Mouse (Mus musculus) cerebellum, adult 18-20 months (tissue): ENCODE results near the gene Rps6kl1.

Experiments
- DNase-seq, 2 experiments: peaks; one replicate each; pipeline ENCODE4 v3.0.0; 2021

Gene Rps6kl1

DNA sequence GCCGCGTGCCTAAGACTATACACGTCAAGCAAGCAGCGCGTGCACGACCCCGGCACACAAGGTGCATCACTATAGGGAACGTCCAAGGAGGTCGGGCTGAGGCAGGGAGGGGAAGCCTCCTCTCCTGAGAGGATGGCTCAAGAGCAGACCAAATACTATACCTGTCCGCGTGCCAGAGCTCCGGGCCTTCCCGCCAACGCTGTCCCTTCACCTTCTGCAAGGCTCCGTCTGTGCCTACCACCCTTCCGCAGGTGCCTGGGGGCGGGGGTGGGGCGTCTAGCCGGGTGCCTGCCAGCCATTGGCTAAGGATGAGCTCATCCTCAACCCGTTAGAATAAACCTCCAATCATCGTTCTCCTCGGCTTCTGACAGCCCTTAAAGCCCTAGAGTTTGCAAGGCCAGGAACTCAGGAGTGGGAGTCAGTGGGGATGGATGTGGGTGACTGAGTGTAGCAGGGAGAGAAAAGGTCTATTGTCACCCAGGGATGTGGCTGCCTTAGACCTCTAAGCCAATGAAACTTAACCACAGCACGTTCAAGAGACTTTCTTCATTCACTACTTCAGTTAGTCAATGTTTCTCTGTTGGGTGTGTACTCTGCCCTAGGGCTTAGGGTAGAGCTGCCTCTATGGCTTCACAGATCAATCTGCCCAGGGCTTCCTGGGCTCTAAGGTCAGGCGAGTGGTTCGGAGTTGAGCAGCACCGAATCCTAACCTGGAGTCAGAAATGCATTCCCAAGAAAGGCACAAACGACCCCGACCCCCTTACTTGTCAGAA lies at the start of gene Rps6kl1:
Rps6kl1 (minus strand) TSS at position 263 of the 773 bp plus-strand sequence.
- DNase-seq = peak; percentile 88 to 92

DNA sequence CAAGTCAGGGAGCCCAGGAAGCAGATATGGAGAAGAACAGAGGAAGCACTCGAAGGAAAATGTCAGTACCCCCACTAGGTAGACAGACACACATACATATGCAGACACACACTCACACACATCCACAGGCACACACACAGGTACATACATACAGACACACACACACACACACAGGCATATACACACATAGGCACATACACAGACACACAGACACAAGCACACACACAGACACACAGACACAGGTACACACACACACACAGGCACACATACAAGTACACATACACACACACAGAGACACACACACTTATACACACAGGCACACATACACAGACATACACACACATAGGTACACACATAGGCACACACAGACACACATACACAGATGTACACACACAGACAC lies 48.9 kb upstream of the Rps6kl1 start:
- no peak for DNase-seq

DNA sequence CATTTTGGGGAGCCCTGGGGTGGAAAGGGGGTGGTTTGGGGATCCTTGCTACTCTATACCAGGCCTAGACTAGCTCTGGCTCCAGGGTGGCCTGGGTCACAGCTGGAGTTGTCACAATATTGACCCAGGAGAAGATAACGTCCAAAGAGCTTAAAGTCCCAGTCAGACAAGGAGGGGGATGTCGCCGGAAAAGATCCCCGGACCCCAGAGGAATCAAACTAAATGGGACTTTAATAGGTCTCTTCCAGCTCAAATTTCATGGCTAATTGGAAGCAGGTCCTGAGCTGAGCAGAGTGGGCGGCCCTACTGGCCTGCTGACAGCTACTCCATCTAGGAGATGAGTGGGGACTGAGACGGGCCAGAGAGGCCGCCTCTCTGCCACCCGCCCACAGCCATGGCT lies 46.9 kb upstream of the Rps6kl1 start:
- no peak for DNase-seq

DNA sequence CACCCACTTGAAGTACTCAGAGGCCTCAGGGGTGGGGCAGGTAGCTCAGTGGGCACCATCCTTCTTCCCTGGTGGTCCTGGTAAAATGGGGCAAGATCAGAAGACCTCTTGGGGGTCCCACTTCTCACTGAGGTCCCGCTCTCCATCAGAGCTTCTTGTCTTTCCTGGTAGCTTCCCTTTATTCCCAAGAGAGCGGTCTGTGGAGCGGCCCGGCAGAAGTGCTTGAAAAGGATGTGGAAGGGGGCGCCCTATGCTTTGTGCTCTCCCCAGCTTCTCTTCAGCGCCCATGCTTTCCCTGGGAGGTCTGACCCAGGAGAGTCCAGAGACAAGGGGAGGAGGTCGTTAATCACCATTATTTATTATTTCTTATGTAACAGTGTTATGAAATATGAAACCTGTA lies 46.3 kb upstream of the Rps6kl1 start:
- DNase-seq = no peak

DNA sequence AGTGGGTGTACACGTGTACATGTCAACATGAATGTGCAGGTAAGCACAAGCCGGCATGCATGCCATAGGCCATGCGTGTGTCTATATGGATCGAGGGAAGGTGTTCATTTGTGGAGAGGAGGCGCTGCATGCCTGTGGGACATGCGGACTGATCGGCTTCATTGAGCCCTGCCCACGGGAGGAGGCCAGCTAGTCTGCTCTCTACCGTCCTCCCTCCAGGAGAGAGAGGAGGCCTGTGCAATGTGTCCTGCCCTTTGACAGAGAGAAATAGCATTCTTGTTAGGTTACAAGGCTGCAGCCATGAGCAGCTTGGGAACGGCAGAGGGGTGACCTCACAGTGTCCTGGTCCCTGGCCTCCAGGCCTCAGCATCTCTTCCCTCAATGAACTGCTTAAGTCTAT lies 45.1 kb upstream of the Rps6kl1 start:
- DNase-seq = no peak

DNA sequence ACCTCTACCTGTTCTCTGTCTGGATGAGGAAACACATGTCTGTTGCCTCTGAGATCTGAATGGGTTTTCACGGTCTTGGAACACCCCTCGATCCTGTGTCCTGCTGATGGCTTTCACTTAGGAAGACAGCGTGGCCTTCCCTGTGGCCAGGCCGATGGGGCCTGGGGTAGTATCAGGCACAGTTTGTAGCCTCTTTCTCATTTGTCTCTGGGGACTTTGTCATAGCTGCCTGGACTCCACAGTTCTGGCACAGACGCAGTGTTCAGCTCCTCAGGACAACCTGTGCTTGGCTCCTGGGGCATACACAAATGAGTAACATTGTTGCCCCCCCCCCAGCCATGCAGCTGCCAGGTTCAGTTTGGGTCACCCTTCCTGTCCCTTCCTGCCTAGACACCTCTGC lies 44.0 kb upstream of the Rps6kl1 start:
- DNase-seq = no peak

DNA sequence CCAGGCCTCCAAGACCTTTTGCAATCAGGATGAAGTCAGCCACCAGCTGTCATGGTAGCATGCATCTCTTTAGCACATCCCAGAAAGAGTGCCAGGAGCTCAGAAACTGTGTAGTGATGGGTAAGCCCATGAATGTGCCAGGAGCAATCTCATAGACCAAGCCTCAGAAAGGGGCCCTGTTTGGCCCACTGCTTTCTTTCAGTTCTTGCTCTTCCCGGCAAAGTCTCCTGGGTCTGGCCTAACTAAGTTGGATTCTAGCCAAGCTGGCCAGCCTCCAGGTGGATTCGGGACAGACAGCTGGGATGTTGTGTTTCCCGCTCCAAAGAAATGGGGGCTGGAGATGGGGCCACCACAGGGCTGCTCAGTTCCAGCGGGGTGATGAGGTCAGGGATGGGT lies 43.6 kb upstream of the Rps6kl1 start:
- DNase-seq = peak in 1 of 2 experiments; percentile 25

DNA sequence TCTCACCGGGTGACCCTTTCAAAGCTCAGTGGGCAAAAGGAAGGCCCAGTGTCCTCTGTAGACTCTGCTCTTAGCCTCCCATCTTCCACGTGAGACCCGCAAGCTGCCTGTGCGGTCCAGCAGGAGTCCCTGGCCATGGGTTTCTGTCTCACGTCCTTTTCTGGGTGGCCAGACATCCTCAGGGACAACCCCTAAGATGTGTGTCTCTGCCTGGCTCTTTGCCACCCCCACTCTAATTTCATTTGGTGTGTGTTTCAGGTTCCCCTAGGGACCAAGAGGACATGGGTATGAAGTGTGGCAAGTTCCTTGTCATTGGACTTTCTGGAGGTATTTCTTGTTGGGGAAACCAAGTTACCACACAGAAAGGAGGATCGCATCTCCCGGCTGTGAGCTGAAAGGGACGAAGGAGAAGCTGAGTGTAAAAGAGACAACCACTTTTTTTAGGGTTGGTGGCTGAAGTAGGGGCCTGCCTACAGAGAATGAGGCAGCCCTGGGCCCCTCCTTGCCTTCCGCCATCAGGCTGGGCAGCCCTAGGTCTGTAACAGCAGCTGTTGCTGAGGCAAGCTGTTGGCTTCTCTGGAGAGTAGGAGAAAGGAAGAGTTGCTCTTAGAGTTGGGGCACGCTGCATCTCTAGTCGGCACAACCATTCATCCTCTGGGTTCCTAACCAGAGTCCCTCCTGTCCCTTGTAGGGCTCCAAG lies 43.0 kb upstream of the Rps6kl1 start:
- DNase-seq = no peak

DNA sequence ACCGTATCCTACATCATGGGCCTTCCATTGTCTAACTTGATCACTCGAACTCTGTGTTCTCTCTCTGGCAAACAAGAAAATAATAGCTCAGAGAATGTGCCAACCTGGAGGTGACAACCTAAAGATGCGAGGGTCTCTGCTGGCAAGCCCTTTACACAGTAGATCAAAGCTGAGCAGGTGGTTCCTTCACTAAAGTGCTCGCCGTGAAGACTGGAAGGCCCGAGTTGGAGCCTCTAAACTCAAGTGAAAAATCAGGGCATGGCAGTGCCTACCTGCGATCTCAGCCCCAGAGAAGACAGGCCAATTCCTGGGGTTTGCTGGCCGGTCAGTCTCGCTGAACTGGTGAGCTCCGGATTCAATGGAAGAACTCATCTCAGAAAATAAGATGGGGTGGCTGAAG lies 42.1 kb upstream of the Rps6kl1 start:
- DNase-seq = no peak

DNA sequence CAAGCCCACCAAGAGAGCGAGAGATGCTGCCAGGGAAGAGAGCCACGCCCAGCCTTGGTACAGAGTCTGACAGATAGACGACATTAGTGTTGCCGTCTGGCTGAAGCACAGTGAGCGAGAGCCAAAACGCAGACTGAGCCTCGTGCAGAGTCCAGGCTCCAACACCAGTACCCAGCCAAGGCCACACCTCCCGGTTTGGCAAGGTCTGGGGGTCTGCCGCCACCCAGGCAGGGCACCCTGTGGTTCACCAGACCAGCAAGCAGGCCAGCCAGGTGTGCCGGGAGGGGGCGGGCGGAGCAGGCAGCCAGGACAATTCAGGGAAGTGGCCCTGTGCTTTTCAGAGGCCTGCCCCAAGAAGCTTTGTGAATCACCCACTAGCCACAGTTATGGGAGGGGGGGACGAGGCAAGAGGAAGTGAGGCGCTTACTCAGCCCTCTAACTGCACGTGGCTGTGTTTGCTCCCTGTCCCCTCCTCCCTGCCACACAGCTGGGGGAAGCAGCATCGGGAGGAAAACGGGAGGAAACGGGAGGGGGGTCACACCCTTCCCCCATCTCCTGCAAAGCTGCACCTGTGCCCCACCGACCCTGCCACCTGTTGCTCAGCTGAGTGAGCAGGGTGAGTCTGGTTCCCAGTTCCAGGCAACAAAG lies 41.5 kb upstream of the Rps6kl1 start:
- no peak for DNase-seq

DNA sequence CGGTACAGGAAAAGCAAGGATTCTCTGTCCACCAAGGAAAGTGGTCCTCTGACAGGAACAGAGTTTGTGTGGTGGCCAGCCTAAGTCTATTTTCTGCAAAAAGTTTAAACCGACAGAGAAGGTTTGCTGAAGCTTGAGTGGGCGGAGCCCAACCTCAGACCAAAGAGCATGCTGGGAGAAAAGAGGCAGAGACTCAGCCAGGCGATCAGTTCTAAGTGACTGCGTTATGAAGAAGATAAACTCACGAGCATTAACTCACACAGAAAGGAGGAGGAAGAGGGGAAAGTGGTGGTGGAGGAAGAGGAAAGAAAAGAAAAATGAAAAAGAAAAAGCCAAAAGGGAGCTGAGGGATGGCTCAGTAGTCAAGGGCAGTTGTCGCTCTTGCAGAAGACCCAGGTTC lies 39.2 kb upstream of the Rps6kl1 start:
- DNase-seq = no peak

DNA sequence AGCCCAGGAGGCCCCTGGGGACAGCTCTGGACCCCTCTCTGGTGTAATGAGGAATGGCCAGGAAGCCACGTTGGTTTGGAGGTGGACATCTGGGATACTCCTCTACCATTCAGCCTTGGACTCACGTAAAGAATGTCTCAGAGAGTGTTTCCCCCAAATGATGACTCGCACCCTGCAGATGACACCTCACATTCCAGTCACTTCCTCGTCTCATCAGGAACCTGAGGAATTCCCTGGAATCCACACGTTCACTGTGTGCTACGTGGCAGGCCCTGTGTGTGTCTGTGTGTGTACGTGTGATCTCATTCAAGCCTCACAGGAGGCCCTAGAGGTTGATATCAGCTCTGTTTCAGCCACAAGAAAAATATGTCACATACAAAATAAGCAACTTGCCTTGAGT lies 35.3 kb upstream of the Rps6kl1 start:
- DNase-seq = no peak

DNA sequence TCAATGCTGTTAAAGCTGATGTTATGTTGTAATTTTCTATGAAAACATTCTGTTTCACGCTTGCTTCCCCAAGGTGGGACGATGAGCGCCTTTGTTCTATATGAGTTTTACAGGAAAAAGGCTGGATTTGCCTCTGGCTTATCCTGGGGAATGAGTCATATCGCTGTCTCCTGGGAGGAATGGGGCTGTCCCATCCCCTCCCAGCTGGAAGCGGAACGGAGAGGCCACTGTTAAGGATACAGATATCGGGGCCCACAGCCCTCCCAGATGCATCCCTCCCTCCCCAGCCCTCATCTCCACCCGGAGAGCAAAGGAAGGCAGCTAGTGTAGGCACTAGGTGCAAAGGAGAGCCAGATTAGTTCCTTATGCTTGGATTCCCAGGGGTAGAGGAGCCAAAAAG lies 34.7 kb upstream of the Rps6kl1 start:
- no peak for DNase-seq

DNA sequence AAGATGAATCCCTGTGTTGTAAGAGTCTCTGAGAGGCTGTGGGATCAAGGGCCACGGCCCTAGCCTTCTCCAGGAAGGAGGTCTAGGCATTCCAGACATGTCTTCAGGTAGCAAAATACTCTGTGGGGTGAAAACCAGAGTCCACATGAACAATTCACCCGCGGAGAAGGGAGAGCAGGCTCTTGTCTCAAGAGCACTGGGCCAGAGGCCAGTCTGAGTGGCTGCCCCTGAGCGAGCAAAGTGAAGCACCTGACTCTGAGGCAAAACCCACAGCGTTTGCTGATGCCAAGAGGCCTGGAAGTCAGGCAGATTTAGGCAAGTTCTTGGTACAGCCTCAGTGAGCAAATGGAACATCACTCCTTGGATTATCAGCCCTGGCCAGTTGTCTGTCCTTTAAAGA lies 33.1 kb upstream of the Rps6kl1 start:
- DNase-seq = no peak

DNA sequence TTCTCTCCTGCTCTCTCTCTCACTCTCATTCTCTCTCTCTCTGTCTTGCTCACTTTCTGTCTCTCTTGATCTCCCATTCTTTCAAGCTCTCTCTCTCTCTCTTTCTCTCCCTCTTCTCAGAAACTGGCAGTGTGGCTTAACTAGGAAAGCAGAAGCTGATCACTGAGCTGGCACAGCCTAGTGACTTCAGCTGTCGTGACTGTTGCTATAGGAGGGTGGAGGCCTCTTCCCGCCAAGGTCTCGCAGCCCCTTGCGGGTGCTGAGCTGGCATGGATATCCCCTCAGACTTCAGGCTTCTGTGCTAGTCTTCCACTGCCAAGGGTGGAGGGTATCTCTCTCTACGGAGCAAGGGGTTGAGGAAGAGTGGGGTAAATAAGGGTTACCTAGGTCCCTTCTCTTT lies 31.8 kb upstream of the Rps6kl1 start:
- no peak for DNase-seq

DNA sequence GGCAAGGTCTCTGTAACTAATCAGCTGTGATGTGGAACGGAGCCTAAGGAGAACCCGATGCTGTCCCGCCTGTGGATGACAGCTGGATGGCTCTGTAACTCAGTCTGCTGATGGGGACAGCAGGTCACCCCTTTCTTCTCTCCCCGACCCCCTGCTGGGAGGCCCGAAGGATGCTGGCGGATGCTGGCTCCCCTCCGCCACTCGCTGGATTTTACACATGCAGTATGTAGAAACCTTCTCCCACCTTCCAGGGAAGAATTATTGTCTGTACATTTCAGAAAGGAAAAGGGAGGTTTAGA lies 31.2 kb upstream of the Rps6kl1 start:
- DNase-seq = no peak

DNA sequence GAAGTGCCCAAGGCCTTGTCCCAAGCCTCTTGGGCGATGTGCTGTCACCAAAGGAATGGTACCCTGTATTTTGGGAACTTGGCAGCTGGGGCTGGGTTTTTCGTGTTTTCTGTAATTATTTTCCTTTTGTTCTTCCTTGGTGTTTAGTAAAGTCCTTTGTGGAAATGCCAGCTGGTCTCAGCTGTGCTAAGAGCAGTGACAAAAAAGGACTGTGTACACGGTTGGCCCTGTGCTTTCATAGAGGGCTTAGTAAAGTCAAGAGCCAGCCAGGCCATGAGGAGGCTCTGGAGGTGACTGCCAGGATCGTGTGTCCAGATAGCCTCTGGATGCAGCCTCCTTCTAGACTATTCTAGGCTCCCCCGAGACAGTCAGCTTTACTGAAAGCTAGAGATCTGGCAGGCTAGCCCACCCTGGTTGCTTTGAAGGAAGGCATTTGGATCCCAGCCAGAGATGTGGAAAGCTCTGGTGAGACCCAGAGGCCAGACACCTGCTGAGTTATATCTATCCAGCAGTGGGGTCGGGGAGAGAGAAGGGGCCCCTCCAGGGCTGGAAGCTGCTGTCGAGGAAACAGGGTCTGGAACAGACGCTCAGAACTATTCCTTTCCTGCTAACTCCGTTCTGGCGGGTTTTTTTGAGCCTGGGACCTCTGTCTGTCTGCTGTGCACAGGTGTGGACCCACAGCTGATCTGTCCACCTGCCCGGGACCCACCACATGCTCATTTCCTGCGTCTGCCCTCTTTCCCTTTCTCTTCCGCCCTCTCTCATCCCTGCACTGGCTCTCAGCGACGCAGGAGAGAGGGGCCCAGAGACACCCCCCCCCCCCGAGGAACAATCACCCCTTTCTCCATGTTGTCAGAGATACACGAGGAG lies 30.6 kb upstream of the Rps6kl1 start:
- DNase-seq = no peak

DNA sequence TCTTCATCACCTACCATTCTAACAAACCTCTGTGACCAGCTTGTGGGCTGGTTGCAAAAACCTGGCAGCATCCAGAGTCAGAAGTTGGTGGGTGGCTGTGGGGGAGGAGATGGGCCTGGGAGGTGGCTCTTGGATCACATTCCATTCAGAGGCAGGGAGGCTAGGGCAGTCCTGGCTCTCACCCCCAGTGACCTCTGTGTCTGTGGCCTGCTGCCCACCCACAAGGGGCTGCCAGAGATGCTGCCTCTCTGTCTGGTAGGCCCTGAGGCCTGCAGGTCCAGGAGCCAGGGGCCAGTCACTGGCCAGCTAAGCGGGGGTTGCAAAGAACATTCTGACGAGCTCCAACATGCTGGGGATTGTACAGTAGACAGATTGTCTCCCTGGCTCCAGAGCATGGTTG lies 27.2 kb upstream of the Rps6kl1 start:
- no peak for DNase-seq

DNA sequence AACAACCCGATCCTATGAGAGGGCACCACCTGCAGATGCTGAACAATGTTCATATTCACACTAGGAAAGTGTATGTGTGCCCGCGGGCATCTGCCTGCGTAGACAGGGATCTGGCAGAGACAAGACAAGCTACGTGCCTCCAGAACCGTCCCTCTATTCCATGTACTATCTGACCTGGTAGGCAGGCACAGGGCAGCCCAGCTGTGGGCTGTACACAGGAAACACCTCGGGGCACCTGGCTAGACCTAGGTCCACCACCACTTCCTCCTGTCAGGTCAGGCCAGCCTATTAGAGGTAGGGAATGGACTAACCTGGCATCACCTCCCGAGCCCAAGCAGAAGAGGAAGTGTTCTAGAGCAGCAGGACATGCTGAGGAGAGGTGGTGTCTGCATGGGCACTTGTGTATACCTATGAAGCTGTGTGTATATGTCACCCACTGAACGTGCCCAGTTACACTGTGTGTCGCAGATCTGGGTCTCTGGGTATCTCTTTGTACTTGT lies 26.7 kb upstream of the Rps6kl1 start, which contains the start of gene Pgf:
Pgf (minus strand) TSS at position 51 of the 500 bp plus-strand sequence.
- DNase-seq = no peak

DNA sequence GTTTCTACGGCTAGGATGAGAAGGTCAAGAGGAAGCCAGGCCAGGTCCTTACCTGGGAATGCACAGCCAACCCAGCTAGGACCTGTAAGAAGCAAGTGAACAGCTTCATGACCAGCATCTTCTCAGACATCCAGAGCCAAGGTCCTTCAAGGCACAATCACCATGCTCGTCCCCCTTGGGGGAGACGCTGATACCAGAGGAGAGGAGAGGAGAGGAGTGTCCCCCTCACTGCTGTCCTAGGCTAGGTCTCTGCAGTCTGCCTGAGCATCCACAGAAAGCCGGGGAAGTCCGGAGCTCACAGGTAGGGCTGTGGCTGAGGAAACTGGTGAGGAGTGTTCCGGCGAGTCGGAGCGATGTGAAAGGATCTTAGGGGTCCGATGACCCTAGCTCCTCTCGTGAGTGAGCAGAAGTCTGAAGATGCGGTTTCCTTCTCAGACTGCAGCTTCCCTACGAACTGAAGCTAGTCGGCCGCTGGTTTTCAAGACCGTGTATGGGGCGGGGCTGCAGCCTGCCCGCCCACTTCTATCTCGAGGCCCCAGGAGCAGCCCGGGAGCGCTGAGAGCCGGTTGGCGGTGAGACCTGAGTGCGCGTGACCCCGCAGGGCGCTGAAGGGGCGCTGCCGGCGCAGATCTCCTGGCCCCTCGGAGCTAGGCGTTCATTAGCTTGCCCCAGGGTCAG lies 25.9 kb upstream of the Rps6kl1 start:
- peak in 1 of 2 experiments; percentile 24 for DNase-seq

DNA sequence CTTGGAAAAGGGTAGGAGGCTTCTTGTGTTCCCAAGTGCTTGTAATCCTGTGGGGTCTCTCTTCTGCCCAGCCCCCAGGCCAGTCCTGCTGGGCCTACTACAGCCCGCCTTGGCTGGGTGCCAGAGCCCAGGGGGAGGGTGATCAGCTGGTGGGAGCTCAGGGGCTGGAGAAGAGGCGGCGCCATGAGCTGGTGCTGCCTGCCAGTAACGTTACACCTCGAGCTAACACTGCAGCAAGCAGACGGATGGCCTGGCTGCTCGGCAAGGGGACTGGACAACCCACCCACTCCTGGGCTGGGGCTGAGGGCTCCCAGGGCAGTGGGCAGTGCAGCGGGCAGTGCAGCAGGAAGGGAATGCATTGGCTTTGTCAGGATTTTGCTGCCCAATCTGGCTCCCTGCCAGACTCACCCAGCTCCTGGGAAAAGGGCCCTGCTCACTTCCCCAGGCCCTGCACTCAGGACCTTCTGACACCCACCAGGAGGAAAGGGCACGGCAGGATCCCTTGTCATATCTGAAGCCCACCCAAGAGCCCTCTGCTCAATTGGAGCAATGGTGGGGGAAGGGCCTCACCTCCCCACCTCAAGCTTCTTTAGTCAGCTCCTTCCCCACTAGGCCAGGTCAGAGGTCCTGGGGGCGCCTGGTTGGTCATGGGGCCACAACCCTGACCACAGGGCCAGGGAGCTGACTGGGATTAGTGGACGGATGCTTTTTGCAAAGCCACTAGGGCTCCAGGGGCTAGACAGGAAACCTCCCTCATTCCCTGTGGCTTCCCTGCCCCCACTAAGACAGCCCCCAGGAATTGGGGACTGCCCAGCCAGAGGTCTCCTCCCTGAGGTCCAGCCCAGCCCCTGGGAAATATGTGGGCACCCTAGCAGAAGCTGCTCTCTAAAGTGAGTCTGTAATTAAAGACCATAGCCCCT lies 25.1 kb upstream of the Rps6kl1 start:
- no peak for DNase-seq
